Mouse (Mus musculus) erythroblast, embryonic 14.5 days (primary cell): ENCODE data around the gene Ciao2b. TPM values are rescaled to one million over a fixed set of nuclear protein-coding genes. Genes with fewer than 3 reads are reported as not detected.

Experiments
- H3K27me3 ChIP-seq: 2 replicates; pipeline ENCODE4 v1.6.1; 2012; ENCODE audit warnings: inconsistent platforms; ENCODE audit not compliant: control insufficient read depth
- H3K36me3 ChIP-seq: 2 replicates; pipeline ENCODE4 v1.6.1; 2012; ENCODE audit warnings: mild to moderate bottlenecking, inconsistent platforms; ENCODE audit not compliant: control insufficient read depth
- H3K4me1 ChIP-seq: 2 replicates; pipeline ENCODE4 v1.6.1; 2012; ENCODE audit warnings: inconsistent platforms; ENCODE audit not compliant: control insufficient read depth
- H3K4me3 ChIP-seq: replicated peaks from 2 replicates; pipeline ENCODE3; 2012; ENCODE audit warnings: moderate library complexity, mild to moderate bottlenecking, inconsistent platforms
- H3K9me3 ChIP-seq: 2 replicates; pipeline ENCODE4 v1.6.1; 2012; ENCODE audit warnings: low read length, inconsistent platforms, mixed read lengths; ENCODE audit not compliant: control insufficient read depth
- GATA1 ChIP-seq: IDR thresholded peaks from 2 replicates; pipeline ENCODE4 v1.6.1; 2012; ENCODE audit warnings: low read length, inconsistent platforms, mixed read lengths
- TAL1 ChIP-seq: IDR thresholded peaks from 3 replicates; pipeline ENCODE4 v1.6.1; 2012; ENCODE audit warnings: low read length, inconsistent platforms, mixed read lengths
- polyA plus RNA-seq: library from polyadenylated mRNA; stranded (reverse); fragments of >175 nt; gene quantifications from 2 replicates; pipeline ENCODE4 v1.2.3, GENCODE M21; 2012

The Ciao2b gene
- polyA plus RNA-seq, 1 experiment: 10.3 TPM

DNA sequence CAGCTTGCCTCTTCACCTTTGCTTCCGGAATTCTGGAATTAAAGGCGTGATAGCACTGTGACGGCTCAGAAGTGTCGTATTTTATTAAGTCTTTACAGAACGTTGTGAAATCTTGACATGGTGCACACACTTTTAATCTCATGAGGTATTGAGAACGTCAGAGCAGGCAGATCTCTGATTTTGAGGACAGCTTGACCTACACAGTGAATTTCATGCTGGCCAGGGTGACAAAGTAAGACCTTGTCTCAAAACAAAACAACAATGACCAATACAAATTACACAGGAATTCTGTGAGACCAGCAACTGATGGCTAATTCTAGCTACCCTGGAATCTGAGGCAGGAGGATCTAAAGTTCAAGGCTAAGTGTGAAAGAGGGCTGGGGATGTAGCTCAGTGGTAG, 49.2 kb downstream of the Ciao2b start:
- H3K27me3 ChIP-seq: no peaks in the 10 kb centered on the region
- H3K4me1 ChIP-seq: peaks cover 33% of the 10 kb centered on the region
- TF ChIP-seq TAL1 (no peak), GATA1 (no peak)
- peaks cover 25% of the 10 kb centered on the region for H3K36me3 ChIP-seq
- no peaks in the 10 kb centered on the region for H3K9me3 ChIP-seq
- no peak overlapping the region for H3K4me3 ChIP-seq

DNA sequence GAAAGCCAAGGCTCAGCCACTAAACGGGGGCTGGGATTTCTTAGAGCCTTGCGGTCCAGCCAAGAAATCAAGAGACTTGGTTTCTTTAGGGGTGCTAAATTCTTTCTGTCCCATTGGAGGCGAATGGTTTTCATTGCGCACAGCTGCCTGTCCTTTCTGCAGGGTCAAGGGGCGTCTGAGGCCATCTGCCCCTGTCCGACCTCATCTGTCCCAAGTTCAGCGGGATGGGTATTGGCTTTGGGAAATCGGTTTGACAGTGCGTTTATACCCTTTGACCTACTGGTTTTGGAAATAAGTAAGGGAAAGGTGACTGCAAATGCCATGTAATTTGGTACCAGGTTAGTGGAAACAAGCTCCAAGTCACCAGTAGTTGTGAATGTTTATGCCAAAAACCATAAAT, 49.9 kb downstream of the Ciao2b start:
- no peaks in the 10 kb centered on the region for H3K9me3 ChIP-seq
- H3K36me3 ChIP-seq: peaks cover 25% of the 10 kb centered on the region
- no peak for TF ChIP-seq TAL1
- TF ChIP-seq GATA1: no peak
- H3K4me3 ChIP-seq: peak overlapping the region; percentile 84
- H3K27me3 ChIP-seq: no peaks in the 10 kb centered on the region
- H3K4me1 ChIP-seq: peaks cover 33% of the 10 kb centered on the region

DNA sequence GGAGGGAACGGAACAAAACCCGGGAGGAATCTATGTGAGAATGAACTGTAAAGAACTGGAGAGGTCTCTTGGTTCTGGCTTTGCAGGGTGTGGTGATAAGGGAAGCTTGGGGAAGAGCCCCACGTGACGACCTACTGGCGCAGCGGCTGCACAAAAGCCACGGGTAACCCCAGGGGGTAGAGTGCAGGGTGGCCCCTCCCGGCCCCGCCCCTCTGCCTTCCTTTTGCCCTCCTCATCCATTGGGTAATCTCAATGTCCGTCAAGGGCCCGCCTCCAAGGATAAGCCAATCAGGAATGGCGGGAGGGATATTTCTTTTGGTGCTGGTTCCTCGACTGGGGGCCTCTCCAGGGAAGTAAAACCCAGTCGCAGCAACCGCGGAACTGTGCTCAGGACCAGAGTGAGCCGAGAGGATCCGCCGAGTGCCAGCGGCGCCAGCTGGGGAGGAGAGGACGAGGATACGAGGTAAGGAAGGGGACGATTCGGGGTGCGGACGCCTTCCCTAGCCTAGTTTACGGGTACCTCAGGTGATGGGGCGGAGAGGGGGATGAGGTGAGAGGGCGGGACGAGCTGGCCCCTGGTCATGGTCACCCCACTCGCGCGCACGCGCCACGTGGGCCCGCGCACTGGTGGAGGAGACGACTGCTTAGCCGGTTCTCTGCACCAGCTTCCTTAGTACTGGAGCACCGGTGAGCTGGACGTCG, 50.5 kb downstream of the Ciao2b start, which contains the start of gene Pdp2:
Gene Pdp2 (plus strand): TSS at position 319 of the 702 bp plus-strand sequence.
- Histone ChIP-seq H3K27me3 (no peaks in the 10 kb centered on the region), H3K36me3 (peaks cover 22% of the 10 kb centered on the region), H3K9me3 (no peaks in the 10 kb centered on the region), H3K4me1 (peaks cover 31% of the 10 kb centered on the region), H3K4me3 (peak within 1 kb of the TSS; percentile 84)
- TF ChIP-seq TAL1 (no peak), GATA1 (no peak)

DNA sequence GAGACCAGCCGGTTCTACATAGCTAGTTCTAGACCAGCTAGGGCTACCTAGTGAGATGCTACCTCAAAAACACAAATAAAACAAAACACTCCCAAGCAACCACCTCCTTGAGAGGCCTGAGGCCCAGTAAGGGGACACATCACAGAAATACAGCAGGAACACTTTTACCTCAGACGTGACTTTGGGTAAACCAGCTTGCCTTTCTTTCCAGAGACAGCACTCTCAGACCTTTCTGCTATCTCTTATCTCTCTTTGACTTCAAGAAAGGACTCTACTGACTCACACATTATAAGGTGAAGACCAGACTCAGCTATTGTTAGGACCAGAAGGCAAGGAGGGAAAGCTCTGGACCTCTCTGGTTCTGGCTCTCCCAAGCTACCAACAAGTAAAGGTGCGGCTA, 51.5 kb downstream of the Ciao2b start:
- TF ChIP-seq TAL1: no peak
- TF ChIP-seq GATA1: no peak

More for the DNA sequence above, 51.5 kb downstream of the Ciao2b start:
- peaks cover 25% of the 10 kb centered on the region for H3K4me1 ChIP-seq
- no peaks in the 10 kb centered on the region for H3K27me3 ChIP-seq
- H3K9me3 ChIP-seq: no peaks in the 10 kb centered on the region
- peaks cover 18% of the 10 kb centered on the region for H3K36me3 ChIP-seq
- no peak overlapping the region for H3K4me3 ChIP-seq

Other genes starting within 250 kb of the Ciao2b start
- 0.01 and 0.02 TPM in 2 replicates for gene Cmtm4, start 246.2 kb downstream of the Ciao2b start, polyA plus RNA-seq
- gene Dync1li2, start 198.9 kb downstream of the Ciao2b start, polyA plus RNA-seq: 1.1 and 1.4 TPM in 2 replicates
- not detected in 2 replicates for gene Terb1, start 132.1 kb downstream of the Ciao2b start, polyA plus RNA-seq
- 0.29 and 0.39 TPM in 2 replicates for gene Nae1, start 107.3 kb downstream of the Ciao2b start, polyA plus RNA-seq
- gene Car7, start 107.3 kb downstream of the Ciao2b start, polyA plus RNA-seq: not detected in 2 replicates
- gene Pdp2, start 50.5 kb downstream of the Ciao2b start, polyA plus RNA-seq: 0.01 and 0.02 TPM in 2 replicates
- 0.08 TPM in 1 of 2 replicates, not detected in the other for gene Cdh16, start 17.6 kb downstream of the Ciao2b start, polyA plus RNA-seq
- gene Rrad, start 10.6 kb downstream of the Ciao2b start, polyA plus RNA-seq: 0.05 and 0.12 TPM in 2 replicates
- not detected in 2 replicates for gene Ces2a, start 92.0 kb upstream of the Ciao2b start, polyA plus RNA-seq
- gene Ces2b, start 189.6 kb upstream of the Ciao2b start, polyA plus RNA-seq: not detected in 2 replicates
- not detected in 2 replicates for gene Ces2c, start 205.1 kb upstream of the Ciao2b start, polyA plus RNA-seq